Mouse (Mus musculus) embryonic facial prominence, embryonic 15.5 days (tissue): ENCODE results near the gene Bex1. TPM values are rescaled to one million over a fixed set of nuclear protein-coding genes. Genes with fewer than 3 reads are reported as not detected.
"Not testable (repeated sequence)": the region's sequence is repeated elsewhere in the genome, so short reads cannot be mapped to it uniquely, and the experiment has no call there.

Experiments used
- ATAC-seq: fragments of 200-750 bp; cut with Nextera tagmentation; 2 replicates; pipeline ENCODE4 v1.8.0; 2017; ENCODE audit warnings: low read depth, moderate TSS enrichment; ENCODE audit not compliant: insufficient number of reproducible peaks, low FRiP score, low TSS enrichment
- H3K27ac ChIP-seq: fragments of 300-500 bp; sonication (generic); replicated peaks from 2 replicates; pipeline ENCODE4 v1.5.1; 2015; ENCODE audit warnings: mild to moderate bottlenecking, inconsistent platforms
- H3K27me3 ChIP-seq: fragments of 300-500 bp; sonication (generic); 2 replicates; pipeline ENCODE4 v1.6.1; 2015; ENCODE audit warnings: inconsistent platforms
- H3K36me3 ChIP-seq: fragments of 300-500 bp; sonication (generic); 2 replicates; pipeline ENCODE4 v1.6.1; 2015; ENCODE audit warnings: mild to moderate bottlenecking, inconsistent platforms
- H3K4me1 ChIP-seq: fragments of 300-500 bp; sonication (generic); 2 replicates; pipeline ENCODE4 v1.6.1; 2015; ENCODE audit warnings: inconsistent platforms
- H3K4me2 ChIP-seq: fragments of 300-500 bp; sonication (generic); replicated peaks from 2 replicates; pipeline ENCODE4 v1.6.1; 2015; ENCODE audit warnings: mild to moderate bottlenecking, inconsistent platforms
- H3K4me3 ChIP-seq: fragments of 300-500 bp; sonication (generic); replicated peaks from 2 replicates; pipeline ENCODE4 v1.5.1; 2015; ENCODE audit warnings: mild to moderate bottlenecking, inconsistent platforms
- H3K9ac ChIP-seq: fragments of 300-500 bp; sonication (generic); 2 replicates; pipeline ENCODE4 v1.6.1; 2015; ENCODE audit warnings: inconsistent platforms
- H3K9me3 ChIP-seq: fragments of 300-500 bp; sonication (generic); replicated peaks from 2 replicates; pipeline ENCODE4 v1.6.1; 2016; ENCODE audit warnings: inconsistent platforms
- WGBS: fragments of 180-500 bp; shearing (Covaris S2); methylation state at CpG from one replicate; pipeline ENCODE4 v1.1.7; 2015; 5-methylcytosine and 5-hydroxymethylcytosine counted together
- polyA plus RNA-seq: library from polyadenylated mRNA; unstranded; fragments of >200 nt; fragmentation: Nextera tagmentation; extraction: Ambion mirVana; gene quantifications from 2 replicates; pipeline ENCODE4 v1.2.1, GENCODE M21; 2015

The Bex1 gene
- 112 and 134 TPM in 2 replicates for polyA plus RNA-seq

GRCm38 (mm10) chrX:136214729-136215677 is at the start of gene Bex1, which contains the start of gene Tceal7:
Gene Bex1, minus strand, starts transcription at chrX:136215513.
Gene Tceal7, plus strand, starts transcription at chrX:136214779.
- H3K27ac ChIP-seq: not testable (repeated sequence)
- WGBS: 25% methylated on average over 22 of the region's 67 CpGs

DNA sequence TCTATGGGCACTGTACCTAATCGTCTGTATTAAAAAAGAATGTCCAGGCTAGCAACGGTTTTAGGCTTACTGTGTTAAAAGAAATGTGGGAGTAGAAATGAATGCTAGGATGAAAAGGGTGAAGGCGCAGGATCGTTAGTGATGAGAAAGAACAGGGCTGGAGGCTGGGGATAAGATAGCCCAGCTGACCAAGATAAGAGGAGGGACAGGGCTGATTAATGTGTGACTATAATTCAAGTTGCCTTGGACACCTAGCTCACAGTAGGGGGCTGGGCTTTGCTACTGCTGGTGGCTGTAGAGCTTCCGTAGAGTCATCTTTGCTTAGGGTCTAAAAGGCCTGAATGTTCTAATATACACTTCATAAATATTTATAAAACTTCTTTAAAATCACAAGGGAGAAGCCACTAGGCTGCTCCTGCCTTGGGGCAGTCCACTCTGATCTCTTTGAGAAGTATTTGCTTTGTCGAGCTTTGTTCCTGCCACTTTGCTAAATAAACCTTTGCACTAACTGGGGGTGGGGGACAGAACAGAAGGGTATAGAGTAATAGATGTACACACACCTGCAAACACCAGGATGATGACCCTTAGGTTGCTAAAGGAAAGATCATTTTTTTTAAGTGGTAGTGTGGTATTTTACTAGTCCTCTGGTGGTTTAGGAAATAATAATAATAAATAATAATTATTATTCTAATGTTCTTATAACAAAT is 36.9 kb upstream of the Bex1 start:
- 76% methylated on average over 6 of the region's 6 CpGs for WGBS
- no peaks in the 10 kb centered on the region for H3K4me1 ChIP-seq

More at GRCm38 (mm10) chrX:136214729-136215677, at the start of gene Bex1, which contains the start of gene Tceal7:
- not testable (repeated sequence) for H3K9ac ChIP-seq, H3K9me3 ChIP-seq, H3K4me1 ChIP-seq, H3K36me3 ChIP-seq, H3K27me3 ChIP-seq
- Histone ChIP-seq H3K4me2 (peak within 1 kb of the TSS; percentile 49), H3K4me3 (peak within 1 kb of the TSS; percentile 36)
- peak; percentile 80 for ATAC-seq

DNA sequence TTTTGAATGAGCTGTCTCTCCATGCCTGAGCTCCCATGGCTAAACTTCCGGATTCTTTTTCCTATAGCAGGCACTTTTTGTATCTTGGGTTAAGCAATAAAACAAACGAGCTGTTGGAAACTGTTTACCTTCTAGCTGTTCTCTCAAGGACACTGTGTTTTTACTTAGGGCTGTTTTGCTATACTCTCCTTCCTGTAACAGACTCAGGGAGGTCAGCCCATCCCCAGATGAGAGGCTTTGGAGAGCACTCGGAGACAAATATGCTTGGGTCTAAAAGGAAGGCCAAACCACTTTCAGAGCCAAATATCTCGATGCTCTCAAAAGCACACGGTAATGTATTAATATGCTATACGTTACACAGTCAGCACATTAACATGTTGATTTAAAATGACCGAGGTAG is 34.4 kb upstream of the Bex1 start:
- no peaks in the 10 kb centered on the region for H3K4me1 ChIP-seq
- ATAC-seq: no peak
- no peaks in the 10 kb centered on the region for H3K9me3 ChIP-seq
- no peaks in the 10 kb centered on the region for H3K27me3 ChIP-seq
- no peak overlapping the region for H3K9ac ChIP-seq
- H3K4me3 ChIP-seq: no peak overlapping the region
- H3K4me2 ChIP-seq: no peak overlapping the region
- no peaks in the 10 kb centered on the region for H3K36me3 ChIP-seq
- WGBS: 76% methylated on average over 7 of the region's 7 CpGs
- no peak overlapping the region for H3K27ac ChIP-seq

More for the DNA sequence above, 36.9 kb upstream of the Bex1 start:
- ATAC-seq: no peak
- H3K4me2 ChIP-seq: no peak overlapping the region
- no peak overlapping the region for H3K27ac ChIP-seq
- H3K36me3 ChIP-seq: no peaks in the 10 kb centered on the region
- no peak overlapping the region for H3K4me3 ChIP-seq
- no peaks in the 10 kb centered on the region for H3K27me3 ChIP-seq
- H3K9ac ChIP-seq: no peak overlapping the region
- no peaks in the 10 kb centered on the region for H3K9me3 ChIP-seq

DNA sequence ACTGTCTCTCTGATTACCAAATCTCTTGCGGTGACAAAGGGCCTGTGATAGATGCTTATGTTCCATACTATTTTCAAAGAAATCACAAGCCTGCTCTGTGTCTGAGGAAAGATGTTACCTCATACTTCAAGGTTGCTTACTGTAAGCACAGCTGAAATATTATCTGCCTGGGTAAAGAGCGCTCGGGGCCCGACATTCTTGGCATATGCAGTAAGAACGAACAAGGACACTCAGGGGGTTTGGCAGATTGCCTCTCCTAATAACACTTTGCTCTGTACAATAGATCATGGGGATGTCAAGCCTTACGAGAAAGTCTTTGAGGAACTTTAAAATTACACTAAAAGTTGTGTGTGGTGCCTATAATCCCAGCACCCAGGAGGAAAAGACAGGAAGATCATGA is 33.5 kb upstream of the Bex1 start:
- H3K4me3 ChIP-seq: no peak overlapping the region
- H3K36me3 ChIP-seq: no peaks in the 10 kb centered on the region
- no peaks in the 10 kb centered on the region for H3K4me1 ChIP-seq
- ATAC-seq: no peak
- H3K27ac ChIP-seq: no peak overlapping the region
- 72% methylated on average over 6 of the region's 6 CpGs for WGBS
- H3K27me3 ChIP-seq: no peaks in the 10 kb centered on the region
- H3K9me3 ChIP-seq: no peaks in the 10 kb centered on the region
- no peak overlapping the region for H3K4me2 ChIP-seq
- no peak overlapping the region for H3K9ac ChIP-seq

- Histone ChIP-seq H3K9me3 (no peaks in the 10 kb centered on the region), H3K27ac (peak overlapping the region; percentile 84), H3K27me3 (no peaks in the 10 kb centered on the region), H3K9ac (peak overlapping the region; percentile 44), H3K4me2 (peak overlapping the region; percentile 36), H3K4me1 (no peaks in the 10 kb centered on the region), H3K36me3 (no peaks in the 10 kb centered on the region), H3K4me3 (peak overlapping the region; percentile 56)
- 14% methylated on average over 15 of the region's 15 CpGs for WGBS
- ATAC-seq: peak; percentile 86
Measured at GRCm38 (mm10) chrX:136245521-136246071, 30.3 kb upstream of the Bex1 start.

- Histone ChIP-seq H3K4me3 (peak within 1 kb of the TSS; percentile 56), H3K9me3 (no peaks in the 10 kb centered on the region), H3K4me2 (peak within 1 kb of the TSS; percentile 36), H3K9ac (peak within 1 kb of the TSS; percentile 44), H3K27me3 (no peaks in the 10 kb centered on the region), H3K27ac (peak within 1 kb of the TSS; percentile 84), H3K36me3 (no peaks in the 10 kb centered on the region), H3K4me1 (no peaks in the 10 kb centered on the region)
- WGBS: 20% methylated on average over 20 of the region's 20 CpGs
- ATAC-seq: peak; percentile 91
Measured at GRCm38 (mm10) chrX:136244574-136245229, 29.4 kb upstream of the Bex1 start, which contains the start of gene Tceal9. Gene Tceal9, plus strand, starts transcription at chrX:136245079.

DNA sequence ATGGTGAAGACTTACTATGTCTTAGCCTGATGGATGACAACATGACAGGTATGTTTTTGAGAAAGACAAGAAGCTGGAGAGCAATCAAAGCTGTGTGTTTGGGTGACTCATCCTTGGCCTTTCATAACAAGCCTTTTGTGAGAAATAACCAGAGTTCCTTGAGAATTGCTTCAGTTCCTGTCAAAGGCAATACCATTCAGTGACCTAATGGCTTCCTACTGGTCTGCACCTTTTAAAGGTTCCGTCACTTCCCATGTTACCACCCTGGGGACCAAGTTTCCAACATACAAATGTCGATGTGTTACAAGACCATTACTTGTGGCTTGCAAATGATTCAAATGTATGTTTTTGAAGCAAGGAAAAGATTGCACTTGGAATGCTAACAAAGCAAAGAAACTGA is 27.9 kb upstream of the Bex1 start:
- H3K27ac ChIP-seq: no peak overlapping the region
- H3K9me3 ChIP-seq: no peaks in the 10 kb centered on the region
- H3K9ac ChIP-seq: no peak overlapping the region
- H3K4me2 ChIP-seq: no peak overlapping the region
- no peaks in the 10 kb centered on the region for H3K27me3 ChIP-seq
- no peak for ATAC-seq
- no peak overlapping the region for H3K4me3 ChIP-seq
- H3K4me1 ChIP-seq: no peaks in the 10 kb centered on the region
- H3K36me3 ChIP-seq: no peaks in the 10 kb centered on the region
- 78% methylated on average over 2 of the region's 2 CpGs for WGBS

- H3K36me3 ChIP-seq: no peaks in the 10 kb centered on the region
- H3K9ac ChIP-seq: no peak overlapping the region
- no peak overlapping the region for H3K4me3 ChIP-seq
- no peaks in the 10 kb centered on the region for H3K9me3 ChIP-seq
- no peak for ATAC-seq
- no peak overlapping the region for H3K4me2 ChIP-seq
- H3K27me3 ChIP-seq: no peaks in the 10 kb centered on the region
- WGBS: 41% methylated on average over 3 of the region's 3 CpGs
- no peak overlapping the region for H3K27ac ChIP-seq
- H3K4me1 ChIP-seq: no peaks in the 10 kb centered on the region
Measured at GRCm38 (mm10) chrX:136238118-136238517, 22.8 kb upstream of the Bex1 start.

- no peak overlapping the region for H3K4me2 ChIP-seq
Measured at GRCm38 (mm10) chrX:136227768-136228167, 12.5 kb upstream of the Bex1 start.

DNA sequence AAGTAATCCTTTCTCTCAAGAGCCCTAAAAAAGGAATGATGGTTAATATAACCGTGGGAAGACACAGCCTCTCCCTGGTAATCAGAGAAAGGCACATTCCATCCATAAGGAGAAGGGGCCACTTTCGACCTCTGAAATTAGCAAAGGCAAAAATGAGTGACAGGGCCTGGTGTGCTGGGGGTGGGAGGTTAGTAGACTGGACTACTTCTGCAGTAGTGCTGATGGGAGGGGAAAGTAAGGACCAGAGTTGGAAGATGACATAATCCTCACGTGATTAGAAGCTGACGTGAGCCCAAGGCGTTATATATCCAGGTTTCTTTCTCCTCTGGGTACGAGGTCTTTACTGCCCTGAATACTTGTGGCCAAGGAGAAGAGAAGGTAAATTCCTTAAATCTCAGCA is 8.4 kb upstream of the Bex1 start:
- peaks cover 2% of the 10 kb centered on the region; the same call in 1 of the 2 replicates for H3K27me3 ChIP-seq
- 58% methylated on average over 6 of the region's 6 CpGs for WGBS
- H3K36me3 ChIP-seq: no peaks in the 10 kb centered on the region
- H3K9me3 ChIP-seq: no peaks in the 10 kb centered on the region
- no peak for ATAC-seq
- H3K9ac ChIP-seq: no peak overlapping the region
- H3K4me3 ChIP-seq: no peak overlapping the region
- no peaks in the 10 kb centered on the region for H3K4me1 ChIP-seq
- no peak overlapping the region for H3K4me2 ChIP-seq
- H3K27ac ChIP-seq: no peak overlapping the region

More at GRCm38 (mm10) chrX:136227768-136228167, 12.5 kb upstream of the Bex1 start:
- no peak overlapping the region for H3K9ac ChIP-seq
- WGBS: 41% methylated on average over 5 of the region's 5 CpGs
- H3K27ac ChIP-seq: no peak overlapping the region
- ATAC-seq: no peak
- H3K4me3 ChIP-seq: no peak overlapping the region
- peaks cover 2% of the 10 kb centered on the region; the same call in 1 of the 2 replicates for H3K27me3 ChIP-seq
- H3K36me3 ChIP-seq: no peaks in the 10 kb centered on the region
- H3K4me1 ChIP-seq: no peaks in the 10 kb centered on the region
- H3K9me3 ChIP-seq: no peaks in the 10 kb centered on the region
